Mouse (Mus musculus): ENCODE data around the gene Srsf4. TPM values are rescaled to one million over a fixed set of nuclear protein-coding genes. Genes with fewer than 3 reads are reported as not detected.

The Srsf4 gene
- polyA plus RNA-seq, 1 experiment from 2014 or later: 117 TPM

DNA sequence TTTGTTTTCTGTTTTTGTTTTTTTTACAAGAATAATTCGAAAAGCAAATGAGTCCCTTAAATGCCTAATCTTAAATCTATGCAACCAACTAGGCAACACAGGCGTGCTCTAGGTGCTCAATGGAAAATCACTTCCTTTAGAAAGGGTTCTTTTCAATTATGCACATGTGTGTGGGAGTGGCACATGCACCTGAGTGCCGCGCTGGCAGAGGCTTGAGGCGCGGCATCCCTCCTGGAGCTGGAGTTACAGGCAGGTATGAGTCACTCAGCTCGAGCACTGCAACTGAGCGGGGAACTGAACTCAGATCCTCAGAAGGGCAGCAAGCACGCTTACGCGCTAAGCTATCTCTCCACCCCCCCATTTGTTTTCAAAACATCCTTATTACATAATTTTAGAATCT lies 74.4 kb downstream of the Srsf4 start:
- H3K4me3 ChIP-seq: no peak overlapping the region
- 92% methylated on average over 11 of the region's 11 CpGs for WGBS
- no peak for ATAC-seq (ENCODE audit: borderline replicate concordance, extremely low read depth, low FRiP score, low TSS enrichment)
- no peaks in the 10 kb centered on the region for H3K27me3 ChIP-seq
- no peaks in the 10 kb centered on the region for H3K9me3 ChIP-seq
- no peak overlapping the region for H3K4me2 ChIP-seq
- peaks cover 6% of the 10 kb centered on the region; the same call in 1 of the 2 replicates for H3K4me1 ChIP-seq
- no peak overlapping the region for H3K27ac ChIP-seq
- H3K9ac ChIP-seq: no peak overlapping the region
- peaks cover 2% of the 10 kb centered on the region; the same call in 1 of the 2 replicates for H3K36me3 ChIP-seq

DNA sequence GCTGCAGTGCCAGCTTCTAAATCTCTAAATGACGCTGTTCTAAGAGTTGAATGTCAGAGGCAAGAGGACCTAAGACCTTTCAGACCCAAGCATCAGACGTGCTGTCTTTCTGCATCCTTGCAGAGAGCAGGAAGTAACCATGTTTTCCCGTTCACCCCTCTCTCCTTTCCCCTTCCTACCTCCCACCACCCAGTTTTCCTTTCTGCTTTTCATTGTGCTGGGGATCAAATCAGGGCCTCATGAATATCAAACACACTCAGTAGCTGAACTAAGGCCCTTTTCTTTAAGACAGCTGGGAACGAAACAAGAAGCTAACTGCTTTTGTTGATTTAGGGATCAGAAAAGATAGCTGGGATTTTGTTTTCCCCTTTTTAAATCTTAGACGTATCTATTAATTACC lies 76.5 kb downstream of the Srsf4 start:
- ATAC-seq (ENCODE audit: borderline replicate concordance, extremely low read depth, low FRiP score, low TSS enrichment): no peak
- Histone ChIP-seq H3K27ac (no peak overlapping the region), H3K27me3 (no peaks in the 10 kb centered on the region), H3K9me3 (no peaks in the 10 kb centered on the region), H3K36me3 (peaks cover 12% of the 10 kb centered on the region; the same call in 1 of the 2 replicates), H3K4me2 (no peak overlapping the region), H3K4me1 (peaks cover 6% of the 10 kb centered on the region; the same call in 1 of the 2 replicates), H3K4me3 (no peak overlapping the region), H3K9ac (no peak overlapping the region)
- 32% methylated on average over 5 of the region's 5 CpGs for WGBS

DNA sequence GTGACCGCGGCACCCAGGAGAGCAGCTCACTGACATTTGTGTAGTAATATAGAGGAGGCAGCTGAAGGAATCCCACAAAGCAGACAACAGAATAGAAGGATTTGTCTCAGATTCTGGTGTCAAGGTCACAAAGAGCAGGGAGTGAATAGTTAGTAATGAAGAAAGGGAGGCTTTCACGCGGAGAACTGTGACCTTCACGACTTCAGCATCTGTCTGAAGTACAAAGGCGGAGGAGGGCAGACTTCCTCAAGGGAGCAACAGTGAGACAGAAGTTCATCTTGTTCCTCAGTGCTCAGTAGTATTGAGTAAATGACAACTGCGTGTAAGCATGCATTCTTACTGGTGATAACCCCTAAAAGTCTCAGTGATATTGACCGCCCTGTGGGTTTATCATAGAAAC lies 77.2 kb downstream of the Srsf4 start:
- no peak for ATAC-seq (ENCODE audit: borderline replicate concordance, extremely low read depth, low FRiP score, low TSS enrichment)
- Histone ChIP-seq H3K36me3 (peaks cover 15% of the 10 kb centered on the region; the same call in 1 of the 2 replicates), H3K27ac (no peak overlapping the region)

More for the DNA sequence above, 77.2 kb downstream of the Srsf4 start:
- H3K9ac ChIP-seq: no peak overlapping the region
- 77% methylated on average over 8 of the region's 8 CpGs for WGBS
- H3K4me3 ChIP-seq: no peak overlapping the region
- no peaks in the 10 kb centered on the region for H3K9me3 ChIP-seq
- H3K4me1 ChIP-seq: peaks cover 3% of the 10 kb centered on the region; the same call in 1 of the 2 replicates
- H3K27me3 ChIP-seq: no peaks in the 10 kb centered on the region
- H3K4me2 ChIP-seq: no peak overlapping the region

Other genes with a start within 250 kb of the Srsf4 start
- gene Ptpru, start 35.3 kb upstream of the Srsf4 start, polyA plus RNA-seq (2015; fragmentation: Nextera tagmentation; extraction: Ambion mirVana): 11.7 and 15.9 TPM in 2 replicates
- gene Mecr, start 30.1 kb upstream of the Srsf4 start, polyA plus RNA-seq (2015; fragmentation: Nextera tagmentation; extraction: Ambion mirVana): 45.9 and 47.6 TPM in 2 replicates
- gene Tmem200b, start 48.2 kb downstream of the Srsf4 start, polyA plus RNA-seq (2015; fragmentation: Nextera tagmentation; extraction: Ambion mirVana): 1.1 and 1.2 TPM in 2 replicates
- gene Gm10300, start 201.1 kb downstream of the Srsf4 start, polyA plus RNA-seq (2015; fragmentation: Nextera tagmentation; extraction: Ambion mirVana): 0.06 and 0.09 TPM in 2 replicates
- 62.2 and 65.0 TPM in 2 replicates for gene Epb41, start 201.7 kb downstream of the Srsf4 start, polyA plus RNA-seq (2015; fragmentation: Nextera tagmentation; extraction: Ambion mirVana)